Mouse (Mus musculus) embryonic fibroblast, embryonic 13.5 days (primary cell): Measurements from ENCODE around the gene Ppp3ca. TPM values are rescaled to one million over a fixed set of nuclear protein-coding genes. Genes with fewer than 3 reads are reported as not detected.

ENCODE experiments used
- H3K27ac ChIP-seq: 2 replicates; pipeline ENCODE4 v1.5.1; 2012; ENCODE audit warnings: low read length, control low read depth, inconsistent platforms; ENCODE audit not compliant: insufficient read depth
- H3K4me1 ChIP-seq: 2 replicates; pipeline ENCODE4 v1.6.1; 2011; ENCODE audit warnings: low read length; ENCODE audit not compliant: control insufficient read depth, insufficient read depth
- H3K4me3 ChIP-seq: 2 replicates; pipeline ENCODE4 v1.5.1; 2011; ENCODE audit warnings: mild to moderate bottlenecking, control low read depth, low read length; ENCODE audit not compliant: insufficient read depth
- CTCF ChIP-seq: IDR thresholded peaks from 2 replicates; pipeline ENCODE4 v1.5.1; 2011; ENCODE audit warnings: mild to moderate bottlenecking, control low read depth, low read length, moderate library complexity, borderline replicate concordance; ENCODE audit not compliant: insufficient read depth
- POLR2A ChIP-seq: IDR thresholded peaks from 2 replicates; pipeline ENCODE4 v1.6.1; 2011; ENCODE audit warnings: low read depth, mild to moderate bottlenecking, control low read depth, low read length, moderate library complexity
- polyA plus RNA-seq: library from polyadenylated mRNA; stranded (reverse); fragments of >200 nt; gene quantifications from 2 replicates; pipeline ENCODE4 v1.2.4, GENCODE M21; 2011; ENCODE audit warnings: low read depth; ENCODE audit not compliant: missing spikeins, insufficient read length

Gene Ppp3ca
- polyA plus RNA-seq, 1 experiment: 77.8 TPM

GRCm38 (mm10) chr3:136836319-136837193 lies 166.6 kb downstream of the Ppp3ca start:
- TF ChIP-seq POLR2A: no peak
- TF ChIP-seq CTCF: no peak
- H3K4me3 ChIP-seq: no peak overlapping the region
- H3K27ac ChIP-seq: no peak overlapping the region
- peaks cover 3% of the 10 kb centered on the region for H3K4me1 ChIP-seq

DNA sequence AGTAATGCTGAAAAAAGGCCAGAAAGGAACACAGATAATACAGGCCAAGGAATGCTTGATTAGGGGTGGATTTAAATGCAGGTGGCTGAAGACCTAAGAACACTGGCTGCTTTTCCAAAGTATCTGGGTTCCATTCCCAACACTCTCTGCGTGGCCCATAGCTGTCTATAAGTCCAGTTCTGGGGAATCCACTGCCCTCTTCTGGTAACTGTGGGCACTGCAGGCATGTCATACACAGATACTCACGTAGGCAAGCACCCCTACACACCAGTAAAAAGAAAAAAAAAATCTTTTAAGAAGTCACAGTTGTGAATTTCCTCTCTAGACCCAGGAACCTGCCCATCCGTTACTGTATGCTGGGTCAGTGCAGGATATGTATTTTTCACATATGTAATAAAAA lies 167.7 kb downstream of the Ppp3ca start:
- Histone ChIP-seq H3K27ac (no peak overlapping the region), H3K4me3 (no peak overlapping the region), H3K4me1 (peaks cover 3% of the 10 kb centered on the region)
- TF ChIP-seq POLR2A (no peak), CTCF (no peak)

GRCm38 (mm10) chr3:136841282-136841681 lies 171.4 kb downstream of the Ppp3ca start:
- TF ChIP-seq CTCF (no peak), POLR2A (no peak)
- Histone ChIP-seq H3K4me1 (no peaks in the 10 kb centered on the region; the same call in none of the 2 replicates), H3K4me3 (no peak overlapping the region), H3K27ac (no peak overlapping the region)

DNA sequence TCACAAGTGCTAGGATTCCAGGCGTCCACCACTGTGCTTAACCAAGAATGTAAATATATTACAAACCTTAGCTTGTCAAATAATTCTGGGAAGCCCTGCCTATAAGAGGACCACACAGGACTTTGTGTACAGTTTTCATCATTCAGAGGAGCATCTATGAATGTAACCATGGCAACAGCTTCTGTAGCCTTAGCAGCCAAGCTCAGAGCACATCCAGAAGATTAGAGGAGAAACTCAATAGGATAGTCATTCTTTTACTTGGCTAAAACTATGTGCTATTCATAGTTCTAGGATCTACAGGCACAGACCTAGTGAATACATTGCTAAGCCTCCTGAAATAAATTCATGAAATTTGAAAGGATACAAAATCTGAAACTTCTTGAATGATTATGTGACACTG lies 172.5 kb downstream of the Ppp3ca start:
- H3K27ac ChIP-seq: no peak overlapping the region
- no peak overlapping the region for H3K4me3 ChIP-seq
- TF ChIP-seq POLR2A (no peak), CTCF (no peak)
- no peaks in the 10 kb centered on the region; the same call in none of the 2 replicates for H3K4me1 ChIP-seq

DNA sequence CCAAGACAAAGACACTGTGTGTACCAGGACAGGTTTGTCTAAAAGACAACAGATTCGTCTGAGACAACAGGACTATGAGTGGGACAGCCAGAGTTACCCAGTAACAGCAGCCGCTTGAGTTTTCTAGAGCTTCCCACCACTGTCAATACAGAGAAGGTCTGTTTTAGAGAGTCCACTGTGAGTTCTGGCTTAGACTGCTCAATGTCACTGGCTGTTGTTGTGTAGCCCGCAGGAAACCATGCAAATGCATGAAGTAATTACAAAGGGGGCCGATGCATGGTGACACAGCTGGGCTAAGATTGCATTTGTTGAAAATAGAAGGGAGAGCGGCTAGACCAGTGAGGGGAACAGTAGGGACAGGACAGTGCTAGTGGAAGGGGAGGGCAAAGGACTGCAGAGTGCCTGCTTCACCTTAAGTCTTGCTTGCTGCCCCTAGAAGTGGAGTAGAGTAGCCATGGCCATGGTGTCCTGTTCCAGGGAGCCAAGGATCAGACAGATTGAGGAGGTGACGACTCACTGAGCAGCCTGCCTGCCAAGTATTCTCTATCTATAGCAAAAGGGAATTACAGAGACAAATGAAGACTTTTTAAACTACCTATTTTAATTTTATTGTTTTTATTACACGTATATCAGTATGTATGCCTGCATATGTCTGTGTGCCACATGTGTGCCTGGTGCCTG lies 174.0 kb downstream of the Ppp3ca start:
- Histone ChIP-seq H3K4me1 (no peaks in the 10 kb centered on the region; the same call in none of the 2 replicates), H3K4me3 (no peak overlapping the region), H3K27ac (no peak overlapping the region)
- TF ChIP-seq CTCF (no peak), POLR2A (no peak)

DNA sequence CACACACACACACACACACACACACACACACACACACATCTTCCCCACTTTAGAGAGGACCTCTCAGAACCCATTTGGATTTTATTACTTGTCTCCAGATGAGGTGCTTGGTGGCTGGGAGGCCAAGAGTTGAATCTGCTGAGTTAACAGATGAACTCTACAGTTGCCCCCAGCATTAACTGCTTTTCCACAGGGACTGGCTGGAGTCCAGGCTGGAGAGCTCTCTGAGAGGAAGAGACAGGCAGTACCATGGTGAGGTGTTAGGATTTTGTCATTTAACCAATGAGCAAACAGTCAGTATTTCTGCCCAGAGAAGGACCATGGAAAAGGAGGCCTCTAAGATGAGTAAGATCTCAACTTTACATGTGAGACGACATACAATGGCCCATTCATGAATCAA lies 179.1 kb downstream of the Ppp3ca start:
- Histone ChIP-seq H3K4me1 (0 out of 2 replicates have a peak, but pooled peaks cover 4% of the 10 kb centered on the region), H3K4me3 (no peak overlapping the region), H3K27ac (no peak overlapping the region)
- TF ChIP-seq CTCF (no peak), POLR2A (no peak)

DNA sequence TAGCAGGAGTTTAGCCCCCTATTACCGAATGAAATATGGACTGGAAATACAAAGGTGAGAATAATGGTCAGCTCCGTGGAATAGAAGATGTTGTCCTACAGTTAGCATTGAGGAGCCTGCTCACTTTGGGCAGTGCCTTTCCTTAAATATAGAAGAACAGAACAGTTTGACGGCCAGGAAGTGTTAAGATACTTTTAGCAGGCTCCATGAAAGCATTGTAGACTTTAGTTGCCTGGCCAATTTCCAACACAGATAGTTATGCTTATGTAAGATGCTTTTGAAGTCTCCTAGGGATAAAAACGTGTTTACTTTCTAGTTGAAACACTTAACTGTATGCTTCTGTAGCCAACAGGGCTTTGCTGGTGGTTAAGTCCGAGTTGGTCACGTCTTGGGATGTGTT lies 183.0 kb downstream of the Ppp3ca start:
- no peak overlapping the region for H3K27ac ChIP-seq
- H3K4me3 ChIP-seq: no peak overlapping the region
- no peak for TF ChIP-seq POLR2A
- no peak for TF ChIP-seq CTCF
- H3K4me1 ChIP-seq: peaks cover 10% of the 10 kb centered on the region

DNA sequence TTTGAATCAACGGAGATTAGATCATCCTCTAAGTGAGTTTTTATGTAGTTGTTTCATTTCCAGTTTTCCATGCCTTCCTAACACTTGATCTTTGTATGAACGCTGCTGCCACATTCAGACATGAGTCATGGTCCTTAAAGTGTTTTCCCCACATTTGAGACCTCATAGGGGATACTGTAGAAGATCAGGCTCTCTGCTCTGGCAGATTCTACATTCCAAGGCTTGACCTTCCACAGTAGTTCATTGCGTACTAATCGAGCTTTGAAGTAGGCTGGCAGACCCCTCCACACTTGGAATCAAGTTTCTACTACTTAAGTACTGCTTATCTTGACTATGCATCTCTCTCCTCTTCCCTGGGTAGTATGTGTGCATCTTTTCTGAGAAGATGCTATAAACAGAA lies 183.7 kb downstream of the Ppp3ca start:
- H3K4me1 ChIP-seq: peaks cover 10% of the 10 kb centered on the region
- no peak for TF ChIP-seq CTCF
- TF ChIP-seq POLR2A: no peak
- H3K27ac ChIP-seq: no peak overlapping the region; the same call in 1 of the 2 replicates
- no peak overlapping the region for H3K4me3 ChIP-seq

- peaks cover 10% of the 10 kb centered on the region for H3K4me1 ChIP-seq
- no peak overlapping the region for H3K4me3 ChIP-seq
- TF ChIP-seq CTCF (no peak), POLR2A (no peak)
- H3K27ac ChIP-seq: no peak overlapping the region
Observed at GRCm38 (mm10) chr3:136855996-136856395, 186.1 kb downstream of the Ppp3ca start.

DNA sequence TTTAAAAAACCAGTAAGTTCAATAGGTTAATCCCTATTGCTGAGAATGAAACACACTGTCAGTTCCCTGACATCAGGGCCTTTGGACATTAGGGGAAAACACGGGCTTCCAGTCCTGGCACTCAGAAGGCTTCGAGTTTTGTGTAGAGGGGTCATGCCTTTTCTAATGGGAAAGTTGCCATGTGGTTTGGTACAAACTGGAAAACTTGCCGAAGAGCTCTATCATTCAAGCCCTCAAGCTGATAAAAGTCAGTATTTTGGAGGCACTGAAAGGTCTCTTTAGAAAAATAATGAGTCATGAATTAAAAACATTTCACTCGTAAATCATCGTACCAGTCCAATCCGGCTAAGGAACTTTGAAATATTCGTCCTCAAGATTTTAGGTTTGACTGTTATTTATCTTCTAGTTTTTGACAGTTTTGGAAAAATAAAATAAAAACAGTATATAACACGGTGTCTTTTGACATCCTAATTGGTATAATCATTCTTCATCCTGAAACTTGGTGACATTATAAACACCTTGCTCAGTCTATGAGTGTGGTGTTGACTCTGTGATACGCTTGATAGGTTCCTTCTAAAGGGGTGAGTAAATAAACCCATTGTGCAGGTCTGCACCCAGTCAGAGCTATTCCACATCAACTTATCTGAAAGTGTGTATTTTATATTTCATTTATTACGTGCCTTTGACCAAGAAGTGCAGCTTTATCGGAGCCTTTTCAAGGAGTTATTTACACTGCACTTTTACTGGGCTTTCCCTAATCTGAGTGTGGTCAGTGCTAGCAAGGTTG lies 192.3 kb downstream of the Ppp3ca start:
- Histone ChIP-seq H3K27ac (no peak overlapping the region), H3K4me1 (peaks cover 4% of the 10 kb centered on the region), H3K4me3 (no peak overlapping the region)
- TF ChIP-seq POLR2A: no peak
- TF ChIP-seq CTCF: no peak
